Mouse (Mus musculus) layer of hippocampus, postnatal 10 days (tissue): ENCODE data around the gene Ccdc190. TPM values are rescaled to one million over a fixed set of nuclear protein-coding genes. Genes with fewer than 3 reads are reported as not detected.

ENCODE experiments used
- DNase-seq, 2 experiments: peaks; one replicate each; pipeline ENCODE4 v3.0.0; 2021; ENCODE audit warnings: low spot score in 2 of 2
- total RNA-seq, 2 experiments: library from RNA; stranded (reverse); gene quantifications; 2 replicates each; pipeline ENCODE4 v1.2.3; 2021

Ccdc190 gene
- total RNA-seq, 2 experiments from 2014 or later, result 14.5 to 15.3 TPM

DNA sequence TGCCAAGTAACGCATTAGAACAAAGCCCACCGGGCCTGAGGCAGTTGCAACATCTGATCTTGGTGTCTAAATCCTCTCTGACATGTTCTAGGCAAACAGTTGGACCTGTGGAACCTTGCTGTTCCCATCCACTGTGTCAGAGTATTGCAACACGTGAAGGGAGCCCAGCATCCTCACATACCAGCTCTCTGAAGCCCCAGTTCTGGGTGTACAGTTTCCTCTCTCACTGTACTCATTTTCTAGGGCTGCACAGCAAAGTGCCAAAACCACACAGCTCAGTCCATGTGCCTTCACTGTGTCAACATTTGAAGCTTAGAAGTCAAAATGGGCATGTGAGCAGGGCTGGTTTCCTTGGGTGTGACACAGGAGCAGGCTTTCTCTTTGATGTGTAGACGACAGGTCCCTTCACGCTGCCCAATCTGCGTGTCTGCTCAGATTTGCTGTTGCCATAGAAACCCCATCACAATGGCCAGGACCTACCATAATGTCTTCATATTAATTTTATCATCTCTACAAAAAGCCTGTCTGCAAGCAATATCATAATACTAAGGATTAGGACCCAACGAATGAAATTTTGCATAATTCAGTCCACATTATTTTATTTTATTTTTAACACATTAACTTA lies 3.8 kb downstream of the Ccdc190 start:
- DNase-seq, result no peak

DNA sequence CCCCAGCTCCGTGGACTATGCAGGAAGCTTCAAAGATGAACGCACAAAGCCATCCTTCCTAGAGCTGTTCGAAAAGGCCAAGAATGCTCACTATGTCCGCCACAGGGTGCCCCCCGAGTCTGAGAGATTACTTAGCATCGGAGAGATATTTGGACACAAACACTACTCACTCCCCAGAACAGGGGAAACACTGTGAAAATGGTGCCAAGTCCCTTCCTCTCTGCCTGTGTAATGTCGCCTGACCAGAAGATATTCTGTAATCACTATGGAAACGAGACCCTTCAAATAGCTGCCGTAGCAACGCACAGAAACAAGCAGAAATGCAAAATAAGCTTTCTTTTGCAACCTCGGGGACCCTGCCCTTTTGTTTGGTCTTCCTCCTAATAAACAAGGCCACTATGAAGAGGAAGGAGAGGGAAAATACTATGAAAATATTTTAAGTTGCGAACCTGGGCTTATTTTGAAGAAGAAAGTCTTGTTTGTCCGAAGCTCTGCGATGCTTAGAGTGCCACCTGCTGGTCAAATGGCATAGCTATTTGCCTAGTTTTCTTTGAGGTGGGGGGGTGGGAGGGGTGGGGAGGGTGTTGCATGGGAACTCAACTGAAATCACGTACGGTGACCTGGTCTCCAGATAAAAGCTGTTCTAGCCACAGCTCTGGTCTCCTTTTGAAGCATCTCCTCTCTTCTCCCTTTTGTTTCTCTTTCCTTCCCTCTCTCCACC lies 5.7 kb downstream of the Ccdc190 start:
- DNase-seq, result peak; percentile 67 to 69

- DNase-seq, result peak; percentile 58 to 68
These were observed 10.9 kb downstream of the Ccdc190 start for GRCm38 (mm10) chr1:169939345-169939744.

DNA sequence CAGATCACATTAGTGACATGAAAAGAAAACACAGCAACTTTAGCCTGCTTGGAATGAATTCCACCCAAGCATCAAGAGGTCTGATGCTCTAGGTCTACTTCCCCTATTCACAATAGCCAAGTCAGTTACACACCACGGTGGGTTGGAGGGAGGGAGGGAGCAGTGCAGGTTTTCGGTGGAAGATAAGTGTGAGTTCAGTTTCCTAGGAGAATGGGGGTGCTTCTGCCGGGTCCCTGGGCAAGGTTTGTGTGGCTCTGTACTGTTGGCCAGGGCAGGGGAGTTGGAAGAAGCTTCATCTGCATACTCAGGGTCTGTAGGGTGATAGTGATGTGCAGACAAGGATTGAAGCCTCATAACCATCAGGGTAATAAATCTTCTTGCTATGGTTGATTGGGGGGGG lies 17.6 kb downstream of the Ccdc190 start:
- DNase-seq, result no peak

DNA sequence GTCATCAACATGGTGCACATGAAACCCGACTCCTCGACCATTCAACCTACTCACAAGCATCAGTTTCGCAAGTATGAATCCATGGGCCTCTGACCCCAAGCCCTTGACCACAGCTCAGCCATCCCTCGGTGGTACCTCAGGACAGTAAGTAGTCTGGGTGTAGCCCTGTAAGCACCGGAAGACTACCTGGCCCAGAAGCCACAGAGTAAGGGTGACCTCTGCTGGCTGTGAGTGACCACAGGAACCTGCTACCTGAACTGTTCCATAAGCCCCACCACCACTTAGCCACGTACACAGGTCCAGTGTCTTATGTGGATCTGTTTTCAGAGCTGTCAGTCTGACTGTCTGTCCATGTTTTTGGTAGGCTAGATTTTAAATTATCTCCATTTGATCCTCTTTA lies 19.2 kb downstream of the Ccdc190 start:
- DNase-seq, result no peak

DNA sequence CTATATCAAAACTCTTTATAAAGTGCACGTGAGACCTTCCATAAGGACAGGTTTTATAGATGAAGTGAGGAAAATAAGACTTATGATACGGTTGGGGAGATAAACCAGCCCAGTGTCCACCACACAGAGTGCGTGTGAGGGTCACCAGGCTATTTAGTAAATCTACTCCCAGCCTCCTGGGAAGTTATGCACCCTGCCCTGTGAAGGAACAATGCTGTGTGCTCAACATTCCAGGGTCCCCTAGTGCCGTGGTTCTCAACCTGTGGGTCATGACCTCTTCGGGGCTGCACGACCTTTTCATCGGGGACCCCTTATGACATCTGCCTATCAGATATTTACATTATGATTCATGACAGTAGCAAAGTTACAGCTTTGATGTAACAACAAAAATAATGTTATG lies 19.8 kb downstream of the Ccdc190 start:
- no peak for DNase-seq

- DNase-seq, result no peak
These were observed 20.4 kb downstream of the Ccdc190 start for GRCm38 (mm10) chr1:169948866-169949265.

GRCm38 (mm10) chr1:169949981-169950380 lies 21.5 kb downstream of the Ccdc190 start:
- DNase-seq, result no peak

DNA sequence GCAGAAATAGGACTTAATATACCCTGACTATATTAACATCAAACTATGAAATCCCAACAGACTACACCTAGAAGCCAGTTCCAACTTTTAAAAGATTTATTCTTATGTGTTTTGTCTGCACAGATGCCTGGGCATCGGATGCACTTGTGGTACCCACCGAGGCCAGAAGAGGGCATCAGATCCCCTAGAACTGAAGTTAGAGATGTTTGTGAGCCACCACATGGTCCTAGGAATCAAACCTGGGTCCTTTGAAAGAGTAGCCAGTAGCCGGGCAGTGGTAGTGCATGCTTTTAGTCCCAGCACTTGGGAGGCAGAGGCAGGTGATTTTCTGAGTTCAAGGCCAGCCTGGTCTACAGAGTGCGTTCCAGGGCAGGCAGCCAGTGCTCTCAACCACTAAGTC lies 22.2 kb downstream of the Ccdc190 start:
- no peak for DNase-seq

- no peak for DNase-seq
These were observed 23.1 kb downstream of the Ccdc190 start for GRCm38 (mm10) chr1:169951561-169951960.

GRCm38 (mm10) chr1:169952636-169953035 lies 24.2 kb downstream of the Ccdc190 start:
- DNase-seq, result no peak

DNA sequence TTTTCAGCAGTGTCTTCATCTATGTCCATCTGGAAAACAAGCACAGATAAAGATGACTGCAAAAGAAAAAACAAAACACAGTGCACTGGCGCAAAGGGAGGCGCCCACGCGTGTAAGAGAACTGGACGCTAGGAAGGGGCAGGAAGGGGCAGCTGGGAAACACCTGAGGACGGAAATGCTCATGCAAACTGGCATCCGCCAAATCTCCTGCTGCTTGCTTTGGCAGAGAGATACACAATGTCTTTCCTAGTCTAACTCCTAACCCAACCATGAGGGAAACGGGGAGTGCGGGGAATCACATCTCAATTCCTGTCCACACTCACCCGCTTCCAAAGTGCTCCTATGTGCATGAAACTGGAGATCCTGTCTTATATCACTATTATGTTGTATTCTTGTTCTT lies 24.7 kb downstream of the Ccdc190 start:
- no peak for DNase-seq

GRCm38 (mm10) chr1:169968792-169969515 lies 40.5 kb downstream of the Ccdc190 start, which contains the start of gene Hsd17b7:
TSS of gene Hsd17b7 (minus strand) at chr1:169969241.
- peak; percentile 98 for DNase-seq

DNA sequence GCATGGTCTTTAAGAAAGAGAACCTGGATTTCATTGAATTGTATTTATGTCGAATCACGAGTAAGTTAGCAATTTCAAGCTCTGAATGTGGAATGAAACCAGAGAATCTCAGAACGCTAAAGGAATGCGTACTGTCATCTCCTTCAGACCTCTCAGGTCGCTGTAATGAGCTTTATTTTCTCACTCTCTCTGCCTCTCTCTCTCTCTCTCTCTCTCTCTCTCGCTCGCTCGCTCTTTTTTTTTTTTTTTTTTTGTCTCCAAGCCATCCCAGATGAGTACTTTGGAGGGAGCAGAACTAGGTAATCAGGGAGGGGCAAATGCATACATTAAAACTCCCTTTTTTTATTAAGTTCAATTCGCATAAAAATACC lies 41.1 kb downstream of the Ccdc190 start:
- no peak for DNase-seq

DNA sequence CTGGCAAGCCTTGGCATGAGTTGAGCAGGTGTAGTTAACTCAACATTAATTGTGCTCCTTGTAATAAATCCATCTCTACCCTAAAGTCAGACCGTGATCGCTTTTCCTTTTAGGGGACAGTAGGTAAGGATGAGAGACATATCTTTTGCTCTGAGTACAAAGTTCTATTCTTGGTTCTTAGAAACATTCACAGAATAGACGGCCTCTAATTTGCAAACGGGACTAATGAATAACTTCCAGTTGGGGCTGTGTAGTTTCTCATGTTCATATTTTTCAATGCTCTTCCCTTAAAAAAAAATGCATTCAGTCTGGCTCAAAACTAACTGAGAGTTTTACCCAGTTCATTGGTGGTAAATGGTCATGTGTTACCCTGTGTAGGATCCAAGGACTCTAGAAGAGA lies 42.5 kb downstream of the Ccdc190 start:
- no peak for DNase-seq

DNA sequence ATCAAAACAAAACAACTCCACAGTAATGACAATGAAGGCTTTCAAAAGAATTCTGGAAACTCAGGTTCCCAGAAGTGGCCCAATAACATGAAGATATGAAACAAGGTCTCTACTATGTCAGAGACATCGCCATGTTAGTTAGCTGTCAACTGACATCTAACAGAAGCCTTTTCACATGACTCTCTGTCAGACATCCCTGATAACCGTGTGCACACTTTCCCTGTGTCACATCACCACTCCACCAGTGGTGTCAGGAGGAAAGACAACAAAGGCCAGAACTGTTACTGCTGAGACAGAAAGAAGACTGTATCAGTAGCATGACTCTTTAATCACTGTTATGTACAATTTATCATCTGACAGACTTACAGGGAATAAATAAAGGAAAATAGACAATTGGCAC lies 43.5 kb downstream of the Ccdc190 start:
- DNase-seq, result no peak

DNA sequence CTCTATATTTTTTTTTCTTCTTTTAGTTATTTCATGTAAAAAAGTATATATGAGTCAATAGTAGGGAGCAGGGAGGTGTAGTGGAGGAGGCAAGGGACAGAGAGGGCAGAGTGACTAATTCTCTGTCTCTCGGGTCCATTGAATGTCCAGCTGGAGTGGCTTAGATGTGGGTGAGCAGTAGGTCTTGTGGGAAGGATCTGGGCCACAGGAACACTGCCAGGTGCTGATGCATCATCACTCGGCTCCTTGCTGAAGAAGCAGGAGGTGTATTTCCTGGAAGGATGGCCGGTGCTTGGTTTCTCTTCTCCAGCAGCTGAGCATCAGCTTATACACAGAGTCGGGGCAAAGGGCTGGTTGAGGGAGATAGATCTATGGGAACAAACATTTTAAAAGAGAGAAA lies 49.2 kb downstream of the Ccdc190 start:
- DNase-seq, result no peak

Other genes with a start within 250 kb of the Ccdc190 start
- 100 to 1,000 TPM; 141 to 144 TPM for gene Rgs4, start 181.0 kb upstream of the Ccdc190 start, total RNA-seq
- gene Hsd17b7, start 40.6 kb downstream of the Ccdc190 start, total RNA-seq, result 10 to 100 TPM; 20.5 to 22.1 TPM
- 1 to 10 TPM; 7.4 to 7.7 TPM for gene Ddr2, start 182.1 kb downstream of the Ccdc190 start, total RNA-seq
- 10 to 100 TPM; 56.6 to 63.1 TPM for gene Uap1, start 246.3 kb downstream of the Ccdc190 start, total RNA-seq